Mouse (Mus musculus): Measurements from ENCODE around the gene Kctd2. TPM values are rescaled to one million over a fixed set of nuclear protein-coding genes. Genes with fewer than 3 reads are reported as not detected.
"Not testable (repeated sequence)": the region's sequence is repeated elsewhere in the genome, so short reads cannot be mapped to it uniquely, and the experiment has no call there.

Gene Kctd2
- polyA plus RNA-seq, 1 experiment from 2014 or later = 25.3 TPM

- Histone ChIP-seq H3K27me3 (no peaks in the 10 kb centered on the region), H3K4me2 (replicated peaks) (peak within 1 kb of the TSS; percentile 82), H3K4me1 (replicated peaks) (peaks cover 45% of the 10 kb centered on the region), H3K27ac (peak within 1 kb of the TSS; percentile 98), H3K36me3 (0 out of 2 replicates have a peak, but pooled peaks cover 3% of the 10 kb centered on the region), H3K4me3 (replicated peaks) (peak within 1 kb of the TSS; percentile 87), H3K9me3 (no peaks in the 10 kb centered on the region), H3K9ac (replicated peaks) (peak within 1 kb of the TSS; percentile 97)
- WGBS = under 1% methylated on average over 75 of the region's 76 CpGs
- peak; percentile 89 for ATAC-seq
Observed at GRCm38 (mm10) chr11:115381743-115382539, 38.0 kb upstream of the Kctd2 start, which contains the start of gene Cdr2l. TSS of gene Cdr2l (plus strand) at chr11:115381916.

GRCm38 (mm10) chr11:115382891-115383290 is 37.0 kb upstream of the Kctd2 start:
- H3K4me2 ChIP-seq (replicated peaks) = peak overlapping the region; percentile 82
- H3K36me3 ChIP-seq = 0 out of 2 replicates have a peak, but pooled peaks cover 3% of the 10 kb centered on the region
- peak overlapping the region; percentile 98 for H3K27ac ChIP-seq
- H3K27me3 ChIP-seq = no peaks in the 10 kb centered on the region
- ATAC-seq = no peak
- H3K9ac ChIP-seq (replicated peaks) = peak overlapping the region; percentile 97
- WGBS = 12% methylated on average over 5 of the region's 5 CpGs
- H3K4me3 ChIP-seq (replicated peaks) = peak overlapping the region; percentile 87
- H3K4me1 ChIP-seq (replicated peaks) = peaks cover 45% of the 10 kb centered on the region
- no peaks in the 10 kb centered on the region for H3K9me3 ChIP-seq

GRCm38 (mm10) chr11:115383701-115384474 is 36.0 kb upstream of the Kctd2 start:
- Histone ChIP-seq H3K27me3 (no peaks in the 10 kb centered on the region), H3K4me1 (replicated peaks) (peaks cover 45% of the 10 kb centered on the region), H3K27ac (peak overlapping the region; percentile 74), H3K9ac (replicated peaks) (peak overlapping the region; percentile 97), H3K4me2 (replicated peaks) (peak overlapping the region; percentile 82), H3K36me3 (0 out of 2 replicates have a peak, but pooled peaks cover 5% of the 10 kb centered on the region), H3K4me3 (replicated peaks) (peak overlapping the region; percentile 87), H3K9me3 (no peaks in the 10 kb centered on the region)
- WGBS = 38% methylated on average over 16 of the region's 16 CpGs
- peak; percentile 2; the same call in 1 of the 2 replicates for ATAC-seq

- H3K9me3 ChIP-seq = no peaks in the 10 kb centered on the region
- H3K4me1 ChIP-seq (replicated peaks) = peaks cover 45% of the 10 kb centered on the region
- H3K27me3 ChIP-seq = no peaks in the 10 kb centered on the region
- H3K9ac ChIP-seq (replicated peaks) = peak overlapping the region; percentile 97
- H3K36me3 ChIP-seq = peaks cover 7% of the 10 kb centered on the region
- peak overlapping the region; percentile 82 for H3K4me2 ChIP-seq (replicated peaks)
- H3K4me3 ChIP-seq (replicated peaks) = 0 out of 2 replicates have a peak overlapping the region, but pooled peaks have one; percentile 87
- peak overlapping the region; percentile 74; the same call in 1 of the 2 replicates for H3K27ac ChIP-seq
- no peak for ATAC-seq
- WGBS = 81% methylated on average over 5 of the region's 5 CpGs
Observed at GRCm38 (mm10) chr11:115384587-115384986, 35.3 kb upstream of the Kctd2 start.

- H3K4me1 ChIP-seq (replicated peaks) = peaks cover 41% of the 10 kb centered on the region
- not testable (repeated sequence) for H3K4me3 ChIP-seq (replicated peaks); H3K9ac ChIP-seq (replicated peaks); H3K9me3 ChIP-seq; ATAC-seq; H3K27me3 ChIP-seq; H3K27ac ChIP-seq; H3K4me2 ChIP-seq (replicated peaks)
- peaks cover 28% of the 10 kb centered on the region for H3K36me3 ChIP-seq
- WGBS = 87% methylated on average over 3 of the region's 3 CpGs
Observed at GRCm38 (mm10) chr11:115386859-115387258, 33.1 kb upstream of the Kctd2 start.

- no peaks in the 10 kb centered on the region for H3K9me3 ChIP-seq
- H3K4me3 ChIP-seq (replicated peaks) = no peak overlapping the region
- H3K9ac ChIP-seq (replicated peaks) = no peak overlapping the region
- no peaks in the 10 kb centered on the region for H3K27me3 ChIP-seq
- peaks cover 1% of the 10 kb centered on the region; the same call in 1 of the 2 replicates for H3K4me1 ChIP-seq (replicated peaks)
- no peak for ATAC-seq
- 92% methylated on average over 7 of the region's 7 CpGs for WGBS
- no peak overlapping the region for H3K4me2 ChIP-seq (replicated peaks)
- H3K36me3 ChIP-seq = peaks cover 73% of the 10 kb centered on the region
- no peak overlapping the region for H3K27ac ChIP-seq
Observed at GRCm38 (mm10) chr11:115391358-115391757, 28.6 kb upstream of the Kctd2 start.

GRCm38 (mm10) chr11:115393721-115394325 is 26.1 kb upstream of the Kctd2 start:
- Histone ChIP-seq H3K9me3 (no peaks in the 10 kb centered on the region), H3K36me3 (peaks cover 69% of the 10 kb centered on the region), H3K27me3 (no peaks in the 10 kb centered on the region), H3K4me3 (replicated peaks) (no peak overlapping the region), H3K4me1 (replicated peaks) (no peaks in the 10 kb centered on the region), H3K27ac (no peak overlapping the region), H3K4me2 (replicated peaks) (no peak overlapping the region), H3K9ac (replicated peaks) (no peak overlapping the region)
- 69% methylated on average over 34 of the region's 34 CpGs for WGBS
- 0 out of 2 replicates have a peak, but pooled peaks have one; percentile 17 for ATAC-seq

- Histone ChIP-seq H3K9me3 (no peaks in the 10 kb centered on the region), H3K4me3 (replicated peaks) (no peak overlapping the region), H3K4me1 (replicated peaks) (peaks cover 27% of the 10 kb centered on the region), H3K4me2 (replicated peaks) (no peak overlapping the region), H3K27me3 (no peaks in the 10 kb centered on the region), H3K27ac (no peak overlapping the region), H3K36me3 (peaks cover 35% of the 10 kb centered on the region), H3K9ac (replicated peaks) (no peak overlapping the region)
- WGBS = 86% methylated on average over 7 of the region's 7 CpGs
- no peak for ATAC-seq
Observed at GRCm38 (mm10) chr11:115398085-115398484, 21.8 kb upstream of the Kctd2 start.

GRCm38 (mm10) chr11:115400126-115400525 is 19.8 kb upstream of the Kctd2 start:
- WGBS = 78% methylated on average over 3 of the region's 3 CpGs
- H3K27me3 ChIP-seq = no peaks in the 10 kb centered on the region
- peak overlapping the region; percentile 87 for H3K27ac ChIP-seq
- ATAC-seq = no peak
- H3K9ac ChIP-seq (replicated peaks) = 0 out of 2 replicates have a peak overlapping the region, but pooled peaks have one; percentile 32
- no peak overlapping the region for H3K4me3 ChIP-seq (replicated peaks)
- H3K9me3 ChIP-seq = no peaks in the 10 kb centered on the region
- no peak overlapping the region for H3K4me2 ChIP-seq (replicated peaks)
- peaks cover 14% of the 10 kb centered on the region for H3K36me3 ChIP-seq
- H3K4me1 ChIP-seq (replicated peaks) = peaks cover 41% of the 10 kb centered on the region

GRCm38 (mm10) chr11:115400630-115401391 is 19.1 kb upstream of the Kctd2 start:
- peak overlapping the region; percentile 29 for H3K4me2 ChIP-seq (replicated peaks)
- peak; percentile 48 for ATAC-seq
- H3K4me3 ChIP-seq (replicated peaks) = no peak overlapping the region
- H3K27me3 ChIP-seq = no peaks in the 10 kb centered on the region
- 28% methylated on average over 11 of the region's 11 CpGs for WGBS
- H3K9ac ChIP-seq (replicated peaks) = peak overlapping the region; percentile 42
- H3K9me3 ChIP-seq = no peaks in the 10 kb centered on the region
- peaks cover 48% of the 10 kb centered on the region for H3K4me1 ChIP-seq (replicated peaks)
- peak overlapping the region; percentile 87 for H3K27ac ChIP-seq
- peaks cover 12% of the 10 kb centered on the region for H3K36me3 ChIP-seq

All from midbrain, embryonic 13.5 days (tissue).